Mouse (Mus musculus) lung, embryonic 14.5 days (tissue): Measurements from ENCODE around the gene Pias4. TPM values are rescaled to one million over a fixed set of nuclear protein-coding genes. Genes with fewer than 3 reads are reported as not detected.
A peak's percentile ranks its signal among the peaks of the same experiment; 100 is the strongest.

Source experiments
- ATAC-seq: fragments of 200-750 bp; cut with Nextera tagmentation; 2 replicates; pipeline ENCODE4 v1.8.0; 2017; ENCODE audit warnings: mild to moderate bottlenecking, moderate TSS enrichment, moderate library complexity; ENCODE audit not compliant: insufficient read depth
- DNase-seq: peaks from one replicate; pipeline ENCODE4 v3.0.0-alpha.2; 2015
- H3K27ac ChIP-seq: fragments of 300-500 bp; sonication (generic); 2 replicates; pipeline ENCODE4 v1.5.1; 2014; ENCODE audit warnings: low read depth, mild to moderate bottlenecking, moderate library complexity
- H3K27me3 ChIP-seq: fragments of 300-500 bp; sonication (generic); 2 replicates; pipeline ENCODE4 v1.6.1; 2014; ENCODE audit warnings: low read length, control low read depth; ENCODE audit not compliant: insufficient read depth
- H3K36me3 ChIP-seq: fragments of 300-500 bp; sonication (generic); 2 replicates; pipeline ENCODE4 v1.6.1; 2014; ENCODE audit warnings: control low read depth; ENCODE audit not compliant: insufficient read depth
- H3K4me1 ChIP-seq: fragments of 300-500 bp; sonication (generic); 2 replicates; pipeline ENCODE4 v1.6.1; 2014; ENCODE audit warnings: antibody characterized with exemption, control low read depth; ENCODE audit not compliant: insufficient read depth
- H3K4me2 ChIP-seq: fragments of 300-500 bp; sonication (generic); 2 replicates; pipeline ENCODE4 v1.6.1; 2014; ENCODE audit warnings: mild to moderate bottlenecking
- H3K4me3 ChIP-seq: fragments of 300-500 bp; sonication (generic); 2 replicates; pipeline ENCODE4 v1.5.1; 2014; ENCODE audit warnings: low read depth, low read length
- H3K9ac ChIP-seq: fragments of 300-500 bp; sonication (generic); 2 replicates; pipeline ENCODE4 v1.6.1; 2014
- H3K9me3 ChIP-seq: fragments of 300-500 bp; sonication (generic); 2 replicates; pipeline ENCODE4 v1.6.1; 2016; ENCODE audit warnings: low read depth, low read length, control low read depth
- CTCF ChIP-seq: IDR thresholded peaks from 2 replicates; pipeline ENCODE4 v1.5.1; 2016; ENCODE audit warnings: antibody characterized with exemption, low read depth
- WGBS: fragments of 180-500 bp; shearing (Covaris S2); extraction: QIAGEN DNeasy Blood & Tissue Kit; methylation state at CpG from one replicate; pipeline ENCODE4 v1.1.7; 2014; 5-methylcytosine and 5-hydroxymethylcytosine counted together
- polyA plus RNA-seq: library from polyadenylated mRNA; unstranded; fragments of >200 nt; fragmentation: Nextera tagmentation; extraction: Ambion mirVana; gene quantifications from 2 replicates; pipeline ENCODE4 v1.2.1, GENCODE M21; 2014

Pias4 gene
- polyA plus RNA-seq, 1 experiment from 2014 or later = 47.9 TPM

GRCm38 (mm10) chr10:81196470-81197065 lies 28.8 kb upstream of the Pias4 start:
- Histone ChIP-seq H3K27me3 (peaks cover 30% of the 10 kb centered on the region), H3K4me1 (0 out of 2 replicates have a peak, but pooled peaks cover 4% of the 10 kb centered on the region)
- no peak for TF ChIP-seq CTCF

GRCm38 (mm10) chr10:81195300-81195699 lies 27.6 kb upstream of the Pias4 start:
- H3K4me1 ChIP-seq = 0 out of 2 replicates have a peak, but pooled peaks cover 4% of the 10 kb centered on the region
- ATAC-seq = no peak
- peaks cover 14% of the 10 kb centered on the region for H3K36me3 ChIP-seq
- no peaks in the 10 kb centered on the region for H3K9me3 ChIP-seq
- H3K4me2 ChIP-seq = peak overlapping the region; percentile 25; the same call in 1 of the 2 replicates
- 61% methylated on average over 4 of the region's 4 CpGs for WGBS
- DNase-seq = no peak
- H3K27me3 ChIP-seq = peaks cover 30% of the 10 kb centered on the region
- H3K4me3 ChIP-seq = peak overlapping the region; percentile 13
- no peak for TF ChIP-seq CTCF
- H3K9ac ChIP-seq = peak overlapping the region; percentile 13; the same call in 1 of the 2 replicates
- H3K27ac ChIP-seq = peak overlapping the region; percentile 71; the same call in 1 of the 2 replicates

More at GRCm38 (mm10) chr10:81196470-81197065, 28.8 kb upstream of the Pias4 start:
- Histone ChIP-seq H3K36me3 (0 out of 2 replicates have a peak, but pooled peaks cover 2% of the 10 kb centered on the region), H3K4me2 (no peak overlapping the region), H3K27ac (no peak overlapping the region), H3K4me3 (no peak overlapping the region), H3K9me3 (no peaks in the 10 kb centered on the region), H3K9ac (no peak overlapping the region; the same call in 1 of the 2 replicates)
- ATAC-seq (no peak), DNase-seq (no peak)
- 61% methylated on average over 11 of the region's 11 CpGs for WGBS

- H3K9me3 ChIP-seq = no peaks in the 10 kb centered on the region
- TF ChIP-seq CTCF = no peak
- peak overlapping the region; percentile 10; the same call in 1 of the 2 replicates for H3K9ac ChIP-seq
- peaks cover 22% of the 10 kb centered on the region for H3K36me3 ChIP-seq
- peak overlapping the region; percentile 25; the same call in 1 of the 2 replicates for H3K4me2 ChIP-seq
- H3K27ac ChIP-seq = peak overlapping the region; percentile 71
- peak overlapping the region; percentile 13; the same call in 1 of the 2 replicates for H3K4me3 ChIP-seq
- 12% methylated on average over 37 of the region's 37 CpGs for WGBS
- H3K4me1 ChIP-seq = 0 out of 2 replicates have a peak, but pooled peaks cover 4% of the 10 kb centered on the region
- H3K27me3 ChIP-seq = peaks cover 30% of the 10 kb centered on the region
- no peak for ATAC-seq
- DNase-seq = peak; percentile 55
Measured at GRCm38 (mm10) chr10:81193991-81194774, 26.5 kb upstream of the Pias4 start.

- Histone ChIP-seq H3K36me3 (peaks cover 31% of the 10 kb centered on the region), H3K4me2 (peak overlapping the region; percentile 92), H3K9ac (peak overlapping the region; percentile 64), H3K9me3 (no peaks in the 10 kb centered on the region), H3K27ac (peak overlapping the region; percentile 90), H3K4me3 (peak overlapping the region; percentile 53), H3K27me3 (peaks cover 30% of the 10 kb centered on the region), H3K4me1 (0 out of 2 replicates have a peak, but pooled peaks cover 4% of the 10 kb centered on the region)
- 4% methylated on average over 19 of the region's 19 CpGs for WGBS
- ATAC-seq (peak; percentile 22; the same call in 1 of the 2 replicates), DNase-seq (peak; percentile 24)
- 0 out of 2 replicates have a peak, but pooled peaks have one; percentile 2 for TF ChIP-seq CTCF
Measured at GRCm38 (mm10) chr10:81192968-81193501, 25.3 kb upstream of the Pias4 start.

GRCm38 (mm10) chr10:81192270-81192967 lies 24.7 kb upstream of the Pias4 start:
- peaks cover 30% of the 10 kb centered on the region for H3K27me3 ChIP-seq

GRCm38 (mm10) chr10:81191342-81191982 lies 23.7 kb upstream of the Pias4 start:
- H3K27ac ChIP-seq = peak overlapping the region; percentile 90
- ATAC-seq = no peak
- H3K4me1 ChIP-seq = 0 out of 2 replicates have a peak, but pooled peaks cover 4% of the 10 kb centered on the region

More at GRCm38 (mm10) chr10:81192270-81192967, 24.7 kb upstream of the Pias4 start:
- Histone ChIP-seq H3K36me3 (peaks cover 37% of the 10 kb centered on the region), H3K4me2 (peak overlapping the region; percentile 92), H3K4me1 (0 out of 2 replicates have a peak, but pooled peaks cover 4% of the 10 kb centered on the region), H3K4me3 (peak overlapping the region; percentile 53), H3K9me3 (no peaks in the 10 kb centered on the region), H3K9ac (peak overlapping the region; percentile 64), H3K27ac (peak overlapping the region; percentile 90)
- no peak for TF ChIP-seq CTCF
- ATAC-seq (peak; percentile 79), DNase-seq (peak; percentile 90)
- WGBS = 1% methylated on average over 93 of the region's 93 CpGs

More at GRCm38 (mm10) chr10:81191342-81191982, 23.7 kb upstream of the Pias4 start:
- Histone ChIP-seq H3K4me2 (peak overlapping the region; percentile 92; the same call in 1 of the 2 replicates), H3K4me3 (peak overlapping the region; percentile 53), H3K27me3 (peaks cover 30% of the 10 kb centered on the region), H3K9ac (no peak overlapping the region), H3K36me3 (peaks cover 46% of the 10 kb centered on the region), H3K9me3 (no peaks in the 10 kb centered on the region)
- TF ChIP-seq CTCF = no peak
- DNase-seq = peak; percentile 32
- WGBS = 76% methylated on average over 18 of the region's 18 CpGs
